Mouse (Mus musculus): ENCODE measurements around the gene Tcf25. TPM values are rescaled to one million over a fixed set of nuclear protein-coding genes. Genes with fewer than 3 reads are reported as not detected.
"Not testable (repeated sequence)": the region's sequence is repeated elsewhere in the genome, so short reads cannot be mapped to it uniquely, and the experiment has no call there.

Gene Tcf25
- polyA plus RNA-seq, 1 experiment = 41.8 TPM

GRCm38 (mm10) chr8:123422781-123423159, 49.2 kb downstream of the Tcf25 start:
- no peak overlapping the region for H3K27ac ChIP-seq (ENCODE audit: control insufficient read depth, insufficient read depth, low read depth, low read length)
- H3K27me3 ChIP-seq (ENCODE audit: control insufficient read depth, insufficient read depth, low read length) = no peaks in the 10 kb centered on the region
- TF ChIP-seq POLR2A (IDR thresholded peaks at IDR 0.05; ENCODE audit: control insufficient read depth, low read depth, low read length) (no peak), CTCF (IDR thresholded peaks at IDR 0.05; ENCODE audit: control insufficient read depth, insufficient read depth, insufficient replicate concordance, low read depth, low read length) (no peak)
- H3K36me3 ChIP-seq (ENCODE audit: control insufficient read depth, insufficient read depth, low read length) = no peaks in the 10 kb centered on the region
- no peak overlapping the region for H3K4me3 ChIP-seq (ENCODE audit: control insufficient read depth, low read depth, low read length)
- no peaks in the 10 kb centered on the region for H3K4me1 ChIP-seq (ENCODE audit: control insufficient read depth, insufficient read depth, low read length)

- TF ChIP-seq CTCF (IDR thresholded peaks at IDR 0.05; ENCODE audit: control insufficient read depth, insufficient read depth, insufficient replicate concordance, low read depth, low read length) (no peak), POLR2A (IDR thresholded peaks at IDR 0.05; ENCODE audit: control insufficient read depth, low read depth, low read length) (no peak)
- no peaks in the 10 kb centered on the region for H3K36me3 ChIP-seq (ENCODE audit: control insufficient read depth, insufficient read depth, low read length)
- no peak within 1 kb of the TSS for H3K4me3 ChIP-seq (ENCODE audit: control insufficient read depth, low read depth, low read length)
Observed at GRCm38 (mm10) chr8:123423441-123423840, 49.9 kb downstream of the Tcf25 start, which contains the start of gene Def8. TSS of gene Def8 (plus strand) at chr8:123423527.

GRCm38 (mm10) chr8:123426511-123427509, 53.3 kb downstream of the Tcf25 start:
- Histone ChIP-seq H3K36me3 (ENCODE audit: control insufficient read depth, insufficient read depth, low read length) (no peaks in the 10 kb centered on the region), H3K4me1 (ENCODE audit: control insufficient read depth, insufficient read depth, low read length) (no peaks in the 10 kb centered on the region), H3K4me3 (ENCODE audit: control insufficient read depth, low read depth, low read length) (no peak overlapping the region), H3K27me3 (ENCODE audit: control insufficient read depth, insufficient read depth, low read length) (no peaks in the 10 kb centered on the region), H3K27ac (ENCODE audit: control insufficient read depth, insufficient read depth, low read depth, low read length) (no peak overlapping the region)
- TF ChIP-seq CTCF (IDR thresholded peaks at IDR 0.05; ENCODE audit: control insufficient read depth, insufficient read depth, insufficient replicate concordance, low read depth, low read length) (no peak), POLR2A (IDR thresholded peaks at IDR 0.05; ENCODE audit: control insufficient read depth, low read depth, low read length) (no peak)

More at GRCm38 (mm10) chr8:123423441-123423840, 49.9 kb downstream of the Tcf25 start, which contains the start of gene Def8:
- Histone ChIP-seq H3K27ac (ENCODE audit: control insufficient read depth, insufficient read depth, low read depth, low read length) (no peak within 1 kb of the TSS), H3K4me1 (ENCODE audit: control insufficient read depth, insufficient read depth, low read length) (no peaks in the 10 kb centered on the region), H3K27me3 (ENCODE audit: control insufficient read depth, insufficient read depth, low read length) (no peaks in the 10 kb centered on the region)

DNA sequence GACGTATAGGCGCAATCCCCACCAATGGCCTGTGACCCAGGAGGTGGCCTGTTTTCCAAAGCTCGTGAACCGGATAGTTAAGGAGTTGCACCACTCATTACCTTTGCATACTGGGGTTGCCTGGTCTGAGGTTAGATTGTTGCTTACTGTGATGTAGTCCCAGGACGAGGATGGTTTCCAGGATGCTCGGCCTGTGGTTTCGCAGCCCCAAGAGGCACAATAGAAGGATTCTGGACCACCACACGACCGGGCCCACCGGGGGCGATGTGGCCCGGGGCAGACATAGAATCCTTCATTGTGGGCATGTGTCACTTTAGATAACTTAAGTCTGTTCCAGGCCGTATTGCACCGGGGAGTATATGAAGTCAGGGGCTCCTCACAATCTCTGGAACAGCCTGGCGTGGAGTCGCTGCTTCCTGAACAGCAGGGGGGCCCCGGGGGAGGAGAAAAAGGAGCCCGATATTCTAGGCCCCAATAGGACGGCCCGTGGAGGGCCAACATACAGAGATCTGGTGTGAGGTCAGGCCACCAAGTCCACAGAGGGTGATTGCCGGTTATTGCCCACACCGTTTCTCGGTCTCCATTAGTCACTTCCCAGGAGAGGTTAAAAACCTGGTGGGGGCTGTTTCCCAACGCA, 54.2 kb downstream of the Tcf25 start:
- Histone ChIP-seq H3K27ac (ENCODE audit: control insufficient read depth, insufficient read depth, low read depth, low read length) (no peak overlapping the region), H3K36me3 (ENCODE audit: control insufficient read depth, insufficient read depth, low read length) (no peaks in the 10 kb centered on the region), H3K4me1 (ENCODE audit: control insufficient read depth, insufficient read depth, low read length) (no peaks in the 10 kb centered on the region), H3K4me3 (ENCODE audit: control insufficient read depth, low read depth, low read length) (no peak overlapping the region), H3K27me3 (ENCODE audit: control insufficient read depth, insufficient read depth, low read length) (no peaks in the 10 kb centered on the region)
- TF ChIP-seq CTCF (IDR thresholded peaks at IDR 0.05; ENCODE audit: control insufficient read depth, insufficient read depth, insufficient replicate concordance, low read depth, low read length) (no peak), POLR2A (IDR thresholded peaks at IDR 0.05; ENCODE audit: control insufficient read depth, low read depth, low read length) (no peak)

GRCm38 (mm10) chr8:123428343-123428893, 54.9 kb downstream of the Tcf25 start:
- H3K36me3 ChIP-seq (ENCODE audit: control insufficient read depth, insufficient read depth, low read length) = no peaks in the 10 kb centered on the region
- no peaks in the 10 kb centered on the region for H3K4me1 ChIP-seq (ENCODE audit: control insufficient read depth, insufficient read depth, low read length)
- TF ChIP-seq POLR2A (IDR thresholded peaks at IDR 0.05; ENCODE audit: control insufficient read depth, low read depth, low read length) (no peak), CTCF (IDR thresholded peaks at IDR 0.05; ENCODE audit: control insufficient read depth, insufficient read depth, insufficient replicate concordance, low read depth, low read length) (no peak)
- no peak overlapping the region for H3K4me3 ChIP-seq (ENCODE audit: control insufficient read depth, low read depth, low read length)
- no peaks in the 10 kb centered on the region for H3K27me3 ChIP-seq (ENCODE audit: control insufficient read depth, insufficient read depth, low read length)
- no peak overlapping the region for H3K27ac ChIP-seq (ENCODE audit: control insufficient read depth, insufficient read depth, low read depth, low read length)

GRCm38 (mm10) chr8:123428939-123429721, 55.6 kb downstream of the Tcf25 start:
- Histone ChIP-seq H3K27ac (ENCODE audit: control insufficient read depth, insufficient read depth, low read depth, low read length) (no peak overlapping the region), H3K4me1 (ENCODE audit: control insufficient read depth, insufficient read depth, low read length) (no peaks in the 10 kb centered on the region), H3K36me3 (ENCODE audit: control insufficient read depth, insufficient read depth, low read length) (no peaks in the 10 kb centered on the region), H3K4me3 (ENCODE audit: control insufficient read depth, low read depth, low read length) (no peak overlapping the region), H3K27me3 (ENCODE audit: control insufficient read depth, insufficient read depth, low read length) (no peaks in the 10 kb centered on the region)
- TF ChIP-seq CTCF (IDR thresholded peaks at IDR 0.05; ENCODE audit: control insufficient read depth, insufficient read depth, insufficient replicate concordance, low read depth, low read length) (no peak), POLR2A (IDR thresholded peaks at IDR 0.05; ENCODE audit: control insufficient read depth, low read depth, low read length) (no peak)

- not testable (repeated sequence) for H3K27me3 ChIP-seq (ENCODE audit: control insufficient read depth, insufficient read depth, low read length); H3K4me1 ChIP-seq (ENCODE audit: control insufficient read depth, insufficient read depth, low read length); H3K4me3 ChIP-seq (ENCODE audit: control insufficient read depth, low read depth, low read length); H3K36me3 ChIP-seq (ENCODE audit: control insufficient read depth, insufficient read depth, low read length); H3K27ac ChIP-seq (ENCODE audit: control insufficient read depth, insufficient read depth, low read depth, low read length)
Observed at GRCm38 (mm10) chr8:123429722-123430013, 56.1 kb downstream of the Tcf25 start.

DNA sequence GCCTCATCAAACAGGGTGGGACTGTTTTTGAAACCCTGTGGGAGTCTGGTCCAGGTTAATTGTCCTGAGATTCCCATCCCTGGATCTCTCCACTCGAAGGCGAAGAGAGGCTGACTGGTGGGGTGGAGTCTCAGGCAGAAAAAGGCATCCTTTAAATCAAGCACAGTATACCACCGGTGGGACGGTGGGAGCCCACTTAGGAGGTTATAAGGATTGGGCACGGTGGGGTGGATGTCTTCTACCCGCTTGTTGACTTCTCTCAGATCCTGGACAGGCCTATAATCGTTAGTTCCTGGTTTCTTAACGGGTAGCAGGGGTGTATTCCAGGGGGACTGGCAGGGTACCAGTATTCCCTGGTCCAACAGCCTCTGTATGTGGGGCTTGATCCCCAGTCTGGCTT, 57.4 kb downstream of the Tcf25 start:
- H3K36me3 ChIP-seq (ENCODE audit: control insufficient read depth, insufficient read depth, low read length); H3K4me3 ChIP-seq (ENCODE audit: control insufficient read depth, low read depth, low read length); H3K27ac ChIP-seq (ENCODE audit: control insufficient read depth, insufficient read depth, low read depth, low read length); H3K27me3 ChIP-seq (ENCODE audit: control insufficient read depth, insufficient read depth, low read length); H3K4me1 ChIP-seq (ENCODE audit: control insufficient read depth, insufficient read depth, low read length): not testable (repeated sequence)
